Mouse (Mus musculus) ES-Bruce4 (cell line): ENCODE measurements around the gene Zdhhc16. TPM values are rescaled to one million over a fixed set of nuclear protein-coding genes. Genes with fewer than 3 reads are reported as not detected.
A peak's percentile ranks its signal among the peaks of the same experiment; 100 is the strongest.

Experiments used
- H3K27ac ChIP-seq: 2 replicates; pipeline ENCODE4 v1.5.1; 2012; ENCODE audit warnings: low read length, inconsistent platforms; ENCODE audit not compliant: insufficient read depth
- H3K27me3 ChIP-seq: 2 replicates; pipeline ENCODE4 v1.6.1; 2012; ENCODE audit warnings: mild to moderate bottlenecking, low read length, inconsistent platforms; ENCODE audit not compliant: control insufficient read depth, poor library complexity, insufficient read depth, severe bottlenecking
- H3K36me3 ChIP-seq: 2 replicates; pipeline ENCODE4 v1.6.1; 2012; ENCODE audit warnings: inconsistent platforms, mild to moderate bottlenecking, low read length, moderate library complexity; ENCODE audit not compliant: control insufficient read depth, poor library complexity, insufficient read depth, severe bottlenecking
- H3K4me1 ChIP-seq: one replicate; pipeline ENCODE4 v1.8.1; 2011; ENCODE audit warnings: low read length; ENCODE audit not compliant: control insufficient read depth, insufficient read depth
- H3K4me3 ChIP-seq: 2 replicates; pipeline ENCODE4 v1.5.1; 2011; ENCODE audit warnings: low read depth, mild to moderate bottlenecking, low read length
- H3K9ac ChIP-seq: 2 replicates; pipeline ENCODE4 v1.6.1; 2012; ENCODE audit warnings: low read depth, mild to moderate bottlenecking, inconsistent platforms; ENCODE audit not compliant: poor library complexity, severe bottlenecking
- H3K9me3 ChIP-seq: replicated peaks from 2 replicates; pipeline ENCODE4 v1.6.1; 2012; ENCODE audit warnings: mild to moderate bottlenecking, low read length, inconsistent platforms; ENCODE audit not compliant: control insufficient read depth, poor library complexity, insufficient read depth, severe bottlenecking
- CTCF ChIP-seq: IDR thresholded peaks from one replicate; pipeline ENCODE4 v1.8.1; 2011; ENCODE audit warnings: low read depth, low read length
- EP300 ChIP-seq: IDR thresholded peaks from 2 replicates; pipeline ENCODE4 v1.6.1; 2011; ENCODE audit warnings: low read depth, low read length; ENCODE audit not compliant: insufficient read depth
- POLR2A ChIP-seq: IDR thresholded peaks from one replicate; pipeline ENCODE4 v1.8.1; 2011; ENCODE audit warnings: low read length; ENCODE audit not compliant: insufficient read depth
- polyA plus RNA-seq: library from polyadenylated mRNA; stranded (reverse); fragments of >200 nt; gene quantifications from 2 replicates; pipeline ENCODE4 v1.2.4, GENCODE M21; 2011; ENCODE audit warnings: low read depth; ENCODE audit not compliant: missing spikeins, insufficient read depth, insufficient read length

Zdhhc16 gene
- polyA plus RNA-seq, 1 experiment: 49.7 TPM

GRCm38 (mm10) chr19:41896319-41896711 lies 37.0 kb upstream of the Zdhhc16 start:
- peak overlapping the region; percentile 55 for H3K9ac ChIP-seq
- H3K4me1 ChIP-seq: no peaks in the 10 kb centered on the region
- H3K4me3 ChIP-seq: peak overlapping the region; percentile 97
- no peaks in the 10 kb centered on the region for H3K27me3 ChIP-seq
- no peaks in the 10 kb centered on the region for H3K9me3 ChIP-seq
- TF ChIP-seq EP300: no peak
- TF ChIP-seq POLR2A: no peak
- no peak for TF ChIP-seq CTCF
- peaks cover 4% of the 10 kb centered on the region; the same call in 1 of the 2 replicates for H3K36me3 ChIP-seq
- H3K27ac ChIP-seq: no peak overlapping the region

DNA sequence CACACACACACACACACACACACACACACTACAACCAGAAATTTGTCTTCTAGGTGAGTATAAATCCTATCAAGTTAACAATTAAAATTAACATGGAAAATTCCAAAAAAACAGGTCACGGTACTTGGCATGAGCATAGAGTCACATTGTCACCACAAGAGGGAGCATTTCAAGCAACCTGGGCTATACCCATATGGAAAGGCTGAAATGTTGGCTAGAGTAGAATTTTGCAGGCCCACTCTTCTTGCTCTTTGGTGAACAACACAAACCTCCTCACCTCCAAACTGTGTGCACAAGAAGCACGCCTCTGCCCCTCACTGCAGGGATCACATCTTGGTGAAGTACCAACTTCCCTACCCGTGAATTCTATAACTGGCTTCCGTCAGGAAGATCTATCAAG lies 34.4 kb upstream of the Zdhhc16 start:
- Histone ChIP-seq H3K27me3 (no peaks in the 10 kb centered on the region), H3K9me3 (no peaks in the 10 kb centered on the region), H3K4me1 (no peaks in the 10 kb centered on the region), H3K27ac (no peak overlapping the region), H3K4me3 (no peak overlapping the region), H3K9ac (no peak overlapping the region), H3K36me3 (no peaks in the 10 kb centered on the region)
- TF ChIP-seq CTCF (peak; percentile 0), EP300 (no peak)

GRCm38 (mm10) chr19:41900495-41901090 lies 32.7 kb upstream of the Zdhhc16 start:
- no peaks in the 10 kb centered on the region for H3K27me3 ChIP-seq
- no peak for TF ChIP-seq POLR2A
- no peak for TF ChIP-seq EP300
- TF ChIP-seq CTCF: no peak
- no peaks in the 10 kb centered on the region for H3K36me3 ChIP-seq
- no peak overlapping the region for H3K9ac ChIP-seq
- no peaks in the 10 kb centered on the region for H3K4me1 ChIP-seq
- no peak overlapping the region for H3K4me3 ChIP-seq
- H3K27ac ChIP-seq: no peak overlapping the region
- H3K9me3 ChIP-seq: no peaks in the 10 kb centered on the region

DNA sequence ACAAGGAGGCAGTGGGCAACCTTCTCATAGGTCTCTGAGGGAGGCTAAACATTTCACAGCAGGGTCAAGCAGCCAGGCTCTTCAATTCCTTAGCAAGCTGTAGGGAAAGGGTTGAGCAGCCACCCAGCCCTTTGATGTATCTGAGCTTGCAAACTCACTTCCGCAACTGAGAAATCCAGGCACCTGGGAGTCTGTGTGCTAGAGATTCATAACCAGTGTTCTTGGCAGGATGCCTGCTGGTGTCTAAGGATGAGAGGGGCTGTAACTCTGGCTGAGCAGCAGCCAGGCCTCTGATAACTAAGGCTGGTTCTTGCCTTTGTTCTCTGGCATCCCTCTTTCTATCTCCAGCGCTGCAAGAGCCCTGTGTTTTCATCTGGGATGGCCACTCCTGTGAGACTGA lies 31.6 kb upstream of the Zdhhc16 start:
- TF ChIP-seq POLR2A (no peak), EP300 (no peak), CTCF (no peak)
- Histone ChIP-seq H3K27ac (no peak overlapping the region), H3K4me3 (no peak overlapping the region), H3K9ac (no peak overlapping the region), H3K36me3 (no peaks in the 10 kb centered on the region), H3K4me1 (no peaks in the 10 kb centered on the region), H3K9me3 (no peaks in the 10 kb centered on the region), H3K27me3 (no peaks in the 10 kb centered on the region)

- Histone ChIP-seq H3K9me3 (no peaks in the 10 kb centered on the region), H3K27me3 (no peaks in the 10 kb centered on the region), H3K36me3 (no peaks in the 10 kb centered on the region), H3K9ac (no peak overlapping the region), H3K4me1 (no peaks in the 10 kb centered on the region), H3K4me3 (no peak overlapping the region), H3K27ac (no peak overlapping the region)
- no peak for TF ChIP-seq CTCF
- no peak for TF ChIP-seq POLR2A
- no peak for TF ChIP-seq EP300
These were observed 30.3 kb upstream of the Zdhhc16 start for GRCm38 (mm10) chr19:41902848-41903593.

DNA sequence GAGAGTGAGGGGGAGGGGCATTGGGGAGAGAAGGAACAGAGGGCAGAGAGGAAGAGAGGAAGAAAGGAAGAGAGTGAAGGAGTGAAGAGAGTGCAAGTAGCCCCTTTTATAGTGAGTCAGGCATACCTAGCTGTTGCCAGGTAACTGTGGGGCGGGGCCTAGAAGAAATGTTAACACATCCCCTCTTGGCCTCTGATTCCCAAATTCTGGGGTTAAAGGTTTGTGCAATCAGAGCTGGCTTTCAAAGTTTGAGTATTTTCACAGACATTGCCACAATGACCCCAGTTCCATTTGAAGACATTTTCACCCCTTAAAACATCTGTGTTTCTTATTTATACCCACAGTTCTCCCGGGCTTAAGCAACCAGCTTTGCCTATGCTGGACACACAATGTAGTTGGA lies 28.0 kb upstream of the Zdhhc16 start:
- Histone ChIP-seq H3K4me3 (no peak overlapping the region), H3K4me1 (no peaks in the 10 kb centered on the region), H3K27me3 (no peaks in the 10 kb centered on the region), H3K27ac (no peak overlapping the region), H3K9ac (no peak overlapping the region), H3K36me3 (no peaks in the 10 kb centered on the region), H3K9me3 (no peaks in the 10 kb centered on the region)
- TF ChIP-seq POLR2A (no peak), EP300 (no peak), CTCF (no peak)
